18 mouse cellular contexts compared by ENCODE assay signal in genomic region chr10:80913364-80914011, GRCm38 (mm10). TPM values are rescaled to one million over a fixed set of nuclear protein-coding genes. Genes with fewer than 3 reads are reported as not detected.
DNase-seq lines count a peak whose midpoint lies in the region; ATAC-seq and TF ChIP-seq lines count a peak whose summit lies in the region.
"Had no signal": no experiment of that assay in that cellular context is flagged by ENCODE, and none has a peak within 500 bp of the region (broad histone marks: within the 10 kb centered on the region; RNA-seq: fewer than 3 reads in every experiment).

No protein-coding gene starts in this region.

- no peak for DNase-seq in cerebellum, adult 2 months
- DNase-seq in cerebellum, adult 11 months, result no peak
- no peak for DNase-seq in frontal cortex, postnatal 14 days (ENCODE audit: low spot score in 2 of 2)
- DNase-seq: heart, postnatal 14 days; kidney, adult 8-10 months; kidney, postnatal 14 days had no signal

- H3K36me3 ChIP-seq in hindbrain, embryonic 13.5 days, result peaks cover 67% of the 10 kb centered on the region
- peaks cover 7% of the 10 kb centered on the region for H3K36me3 ChIP-seq in hindbrain, embryonic 16.5 days (ENCODE audit: control insufficient read depth, insufficient read depth, low read length)
- peaks cover 28% of the 10 kb centered on the region for H3K36me3 ChIP-seq in C2C12 (ENCODE audit: control insufficient read depth, insufficient read depth)
- H3K36me3 ChIP-seq in intestine, embryonic 16.5 days (ENCODE audit: control insufficient read depth, insufficient read depth, low read length), result peaks cover 16% of the 10 kb centered on the region; the same call in 1 of the 2 replicates

- TF ChIP-seq CTCF in cerebellum, adult 2 months (IDR thresholded peaks at IDR 0.05; ENCODE audit: borderline replicate concordance, insufficient read depth, low read depth, low read length), result no peak
- no peak for TF ChIP-seq CTCF in C2C12 (IDR thresholded peaks at IDR 0.05; ENCODE audit: control insufficient read depth, insufficient read depth, insufficient read length)

- no peak for TF ChIP-seq POLR2A in cerebellum, adult 2 months (IDR thresholded peaks at IDR 0.05; ENCODE audit: borderline replicate concordance, insufficient read depth, low read length)

- H3K4me1 ChIP-seq in cerebellum, adult 2 months (ENCODE audit: control insufficient read depth, insufficient read depth, low read length), result peaks cover 47% of the 10 kb centered on the region
- H3K4me1 ChIP-seq in hindbrain, embryonic 13.5 days (replicated peaks), result peaks cover 33% of the 10 kb centered on the region
- H3K4me1 ChIP-seq in hindbrain, embryonic 16.5 days (ENCODE audit: control insufficient read depth, insufficient read depth, low read depth, low read length), result peaks cover 17% of the 10 kb centered on the region
- peaks cover 31% of the 10 kb centered on the region for H3K4me1 ChIP-seq in intestine, embryonic 16.5 days (ENCODE audit: control insufficient read depth, insufficient read depth, low read length)

- peak overlapping the region; percentile 3 for H3ac ChIP-seq in C2C12 (ENCODE audit: control insufficient read depth, insufficient read length, low read depth)

- H3K79me3 ChIP-seq in C2C12 (ENCODE audit: low read depth), result peaks cover 22% of the 10 kb centered on the region

- H3K9ac ChIP-seq in hindbrain, embryonic 13.5 days, result 0 out of 2 replicates have a peak overlapping the region, but pooled peaks have one; percentile 19
- no peak overlapping the region for H3K9ac ChIP-seq in hindbrain, embryonic 16.5 days (ENCODE audit: low read depth, low read length)
- 0 out of 2 replicates have a peak overlapping the region, but pooled peaks have one; percentile 29 for H3K9ac ChIP-seq in intestine, embryonic 16.5 days (ENCODE audit: low read depth, low read length)
- H3K9ac ChIP-seq: liver, embryonic 15.5 days; stomach, embryonic 15.5 days had no signal

- 30% methylated on average over 7 of the region's 8 CpGs for WGBS in cerebellum, adult 2 months
- WGBS in hindbrain, embryonic 13.5 days, result 85% methylated on average over 8 of the region's 8 CpGs
- WGBS in hindbrain, embryonic 16.5 days, result 96% methylated on average over 7 of the region's 8 CpGs
- 89% methylated on average over 7 of the region's 8 CpGs for WGBS in intestine, embryonic 16.5 days

- no peak overlapping the region for H3K4me2 ChIP-seq in hindbrain, embryonic 13.5 days
- H3K4me2 ChIP-seq in hindbrain, embryonic 16.5 days (ENCODE audit: low read length), result no peak overlapping the region
- no peak overlapping the region for H3K4me2 ChIP-seq in intestine, embryonic 16.5 days (ENCODE audit: low read depth, low read length)
- H3K4me2 ChIP-seq: heart, embryonic 12.5 days; liver, embryonic 15.5 days; midbrain, embryonic 11.5 days; stomach, embryonic 15.5 days had no signal

- peaks cover 71% of the 10 kb centered on the region for H3K79me2 ChIP-seq in C2C12 (ENCODE audit: control insufficient read depth, insufficient read depth)

- H3K27ac ChIP-seq in cerebellum, adult 2 months (ENCODE audit: insufficient read depth, low read length), result peak overlapping the region; percentile 81
- no peak overlapping the region for H3K27ac ChIP-seq in hindbrain, embryonic 13.5 days
- H3K27ac ChIP-seq in hindbrain, embryonic 16.5 days (ENCODE audit: low read depth, low read length), result no peak overlapping the region
- H3K27ac ChIP-seq in intestine, embryonic 16.5 days (ENCODE audit: low read length), result peak overlapping the region; percentile 63
- H3K27ac ChIP-seq: layer of hippocampus, adult 2 months; liver, embryonic 15.5 days; stomach, embryonic 15.5 days had no signal

- H3K27me3 ChIP-seq in cerebellum, adult 2 months (ENCODE audit: control insufficient read depth, insufficient read depth, low read length), result no peaks in the 10 kb centered on the region
- no peaks in the 10 kb centered on the region for H3K27me3 ChIP-seq in hindbrain, embryonic 13.5 days
- H3K27me3 ChIP-seq in hindbrain, embryonic 16.5 days (replicated peaks; ENCODE audit: control insufficient read depth, insufficient read depth, low read length), result no peaks in the 10 kb centered on the region
- no peaks in the 10 kb centered on the region for H3K27me3 ChIP-seq in C2C12 (ENCODE audit: control insufficient read depth, insufficient read depth, insufficient read length)
- H3K27me3 ChIP-seq in intestine, embryonic 16.5 days (replicated peaks; ENCODE audit: control insufficient read depth, insufficient read depth, low read length), result no peaks in the 10 kb centered on the region
- H3K27me3 ChIP-seq: heart, embryonic 12.5 days; stomach, embryonic 15.5 days had no signal

- H3K4me3 ChIP-seq in cerebellum, adult 2 months (replicated peaks; ENCODE audit: insufficient read depth, low read depth, low read length), result no peak overlapping the region
- H3K4me3 ChIP-seq in hindbrain, embryonic 13.5 days, result no peak overlapping the region
- H3K4me3 ChIP-seq in hindbrain, embryonic 16.5 days (ENCODE audit: low read length), result no peak overlapping the region
- H3K4me3 ChIP-seq in C2C12 (ENCODE audit: insufficient read depth, poor library complexity, severe bottlenecking), result no peak overlapping the region
- no peak overlapping the region for H3K4me3 ChIP-seq in intestine, embryonic 16.5 days (ENCODE audit: low read length)
- H3K4me3 ChIP-seq: heart, embryonic 12.5 days; layer of hippocampus, adult 2 months; liver, embryonic 15.5 days; stomach, embryonic 15.5 days had no signal

- no peak for ATAC-seq in hindbrain, embryonic 13.5 days (ENCODE audit: low FRiP score)
- ATAC-seq in hindbrain, embryonic 16.5 days, result no peak
- no peak for ATAC-seq in intestine, embryonic 16.5 days
- ATAC-seq in erythroblast, adult 5-6 weeks (replicated peaks; ENCODE audit: low FRiP score, poor library complexity, severe bottlenecking), result no peak
- ATAC-seq: lung, postnatal 0 days had no signal

- no peaks in the 10 kb centered on the region for H3K9me3 ChIP-seq in hindbrain, embryonic 13.5 days
- H3K9me3 ChIP-seq in hindbrain, embryonic 16.5 days (ENCODE audit: control insufficient read depth, low read length), result no peaks in the 10 kb centered on the region
- H3K9me3 ChIP-seq in intestine, embryonic 16.5 days (ENCODE audit: control insufficient read depth, low read length), result no peaks in the 10 kb centered on the region
- H3K9me3 ChIP-seq: heart, embryonic 12.5 days; liver, embryonic 15.5 days; stomach, embryonic 15.5 days had no signal

TF ChIP-seq in C2C12, 6 proteins besides CTCF, POLR2A, EP300 and RAD21 (continues in another document):
- no peak for TF ChIP-seq MYOD1 (IDR thresholded peaks at IDR 0.05; ENCODE audit: control insufficient read depth, insufficient read length, low read depth)
- no peak for TF ChIP-seq FOSL1 (IDR thresholded peaks at IDR 0.05; ENCODE audit: insufficient read depth, low read length, poor library complexity, severe bottlenecking)
- no peak for TF ChIP-seq MYOG (IDR thresholded peaks at IDR 0.05; ENCODE audit: control insufficient read depth, extremely low read depth, insufficient read length)

RNA-seq across cellular contexts. Expression of gene Lmnb2, which starts 4.6 kb away (rescaled TPM):
- polyA plus RNA-seq in cerebellum, adult 2 months (2012; rRNA removed), result 39.0 and 42.8 TPM in 2 replicates
- 41.5 and 43.9 TPM in 2 replicates for polyA plus RNA-seq in hindbrain, embryonic 13.5 days (2015; fragmentation: Nextera tagmentation; extraction: Ambion mirVana)
- polyA plus RNA-seq in hindbrain, embryonic 16.5 days (2015; fragmentation: Nextera tagmentation; extraction: Ambion mirVana), result 36.6 and 41.9 TPM in 2 replicates
- 66.4 TPM for polyA plus RNA-seq in C2C12 (2012; fragmentation: generic; extraction: Trizol)
- polyA plus RNA-seq in intestine, embryonic 16.5 days (2015; fragmentation: Nextera tagmentation; extraction: Ambion mirVana), result 38.6 and 41.0 TPM in 2 replicates
- total RNA-seq in erythroblast, adult 5-6 weeks (2015; ENCODE audit: low replicate concordance), result 2.7 and 7.3 TPM in 2 replicates
- 9.3 and 9.7 TPM in 2 replicates for total RNA-seq in erythroblast, adult 5-6 weeks (2017; ENCODE audit: low replicate concordance)

RNA-seq across cellular contexts. Expression of gene Timm13, which starts 12.7 kb away (rescaled TPM):
- polyA plus RNA-seq in cerebellum, adult 2 months (2012; rRNA removed), result 208 and 217 TPM in 2 replicates
- polyA plus RNA-seq in hindbrain, embryonic 13.5 days (2015; fragmentation: Nextera tagmentation; extraction: Ambion mirVana), result 333 and 336 TPM in 2 replicates
- 314 and 364 TPM in 2 replicates for polyA plus RNA-seq in hindbrain, embryonic 16.5 days (2015; fragmentation: Nextera tagmentation; extraction: Ambion mirVana)
- 263 TPM for polyA plus RNA-seq in C2C12 (2012; fragmentation: generic; extraction: Trizol)
- polyA plus RNA-seq in intestine, embryonic 16.5 days (2015; fragmentation: Nextera tagmentation; extraction: Ambion mirVana), result 390 and 410 TPM in 2 replicates
- 12.1 and 17.6 TPM in 2 replicates for total RNA-seq in erythroblast, adult 5-6 weeks (2015; ENCODE audit: low replicate concordance)
- 14.1 and 24.7 TPM in 2 replicates for total RNA-seq in erythroblast, adult 5-6 weeks (2017; ENCODE audit: low replicate concordance)

RNA-seq across cellular contexts. Expression of gene Gadd45b, which starts 16.4 kb away (rescaled TPM):
- 30.6 and 33.3 TPM in 2 replicates for polyA plus RNA-seq in cerebellum, adult 2 months (2012; rRNA removed)
- 8.0 and 8.1 TPM in 2 replicates for polyA plus RNA-seq in hindbrain, embryonic 13.5 days (2015; fragmentation: Nextera tagmentation; extraction: Ambion mirVana)
- 8.0 and 9.0 TPM in 2 replicates for polyA plus RNA-seq in hindbrain, embryonic 16.5 days (2015; fragmentation: Nextera tagmentation; extraction: Ambion mirVana)
- 37.2 TPM for polyA plus RNA-seq in C2C12 (2012; fragmentation: generic; extraction: Trizol)
- 26.5 and 29.1 TPM in 2 replicates for polyA plus RNA-seq in intestine, embryonic 16.5 days (2015; fragmentation: Nextera tagmentation; extraction: Ambion mirVana)
- total RNA-seq in erythroblast, adult 5-6 weeks (2015; ENCODE audit: low replicate concordance), result 2.3 and 10.6 TPM in 2 replicates
- 3.2 and 4.9 TPM in 2 replicates for total RNA-seq in erythroblast, adult 5-6 weeks (2017; ENCODE audit: low replicate concordance)

RNA-seq across cellular contexts. Expression of gene Tmprss9, which starts 41.8 kb away (rescaled TPM):
- 0.41 and 0.74 TPM in 2 replicates for polyA plus RNA-seq in cerebellum, adult 2 months (2012; rRNA removed)
- 0.13 and 0.17 TPM in 2 replicates for polyA plus RNA-seq in hindbrain, embryonic 13.5 days (2015; fragmentation: Nextera tagmentation; extraction: Ambion mirVana)
- 0.13 and 0.27 TPM in 2 replicates for polyA plus RNA-seq in hindbrain, embryonic 16.5 days (2015; fragmentation: Nextera tagmentation; extraction: Ambion mirVana)
- polyA plus RNA-seq in C2C12 (2012; fragmentation: generic; extraction: Trizol), result 0.02 TPM
- 0.06 TPM in 1 of 2 replicates, not detected in the other for polyA plus RNA-seq in intestine, embryonic 16.5 days (2015; fragmentation: Nextera tagmentation; extraction: Ambion mirVana)
- not detected in 2 replicates for total RNA-seq in erythroblast, adult 5-6 weeks (2015; ENCODE audit: low replicate concordance)
- 0.17 TPM in 1 of 2 replicates, not detected in the other for total RNA-seq in erythroblast, adult 5-6 weeks (2017; ENCODE audit: low replicate concordance)
- total RNA-seq: adrenal gland, postnatal 4 days; heart, postnatal 14 days had no signal
- polyA plus RNA-seq: heart, embryonic 12.5 days; liver, embryonic 15.5 days; lung, postnatal 0 days; midbrain, embryonic 11.5 days; stomach, embryonic 15.5 days had no signal

RNA-seq across cellular contexts. Expression of gene Sppl2b, which starts 58.4 kb away (rescaled TPM):
- 123 and 132 TPM in 2 replicates for polyA plus RNA-seq in cerebellum, adult 2 months (2012; rRNA removed)
- 63.6 and 68.8 TPM in 2 replicates for polyA plus RNA-seq in hindbrain, embryonic 13.5 days (2015; fragmentation: Nextera tagmentation; extraction: Ambion mirVana)
- polyA plus RNA-seq in hindbrain, embryonic 16.5 days (2015; fragmentation: Nextera tagmentation; extraction: Ambion mirVana), result 92.4 and 97.5 TPM in 2 replicates
- 31.2 TPM for polyA plus RNA-seq in C2C12 (2012; fragmentation: generic; extraction: Trizol)
- 36.2 and 36.6 TPM in 2 replicates for polyA plus RNA-seq in intestine, embryonic 16.5 days (2015; fragmentation: Nextera tagmentation; extraction: Ambion mirVana)
- total RNA-seq in erythroblast, adult 5-6 weeks (2015; ENCODE audit: low replicate concordance), result 225 and 274 TPM in 2 replicates
- 343 and 430 TPM in 2 replicates for total RNA-seq in erythroblast, adult 5-6 weeks (2017; ENCODE audit: low replicate concordance)

Comparison
In these comparisons a context has a peak if more than half of its experiments do, and no peak if none do; other contexts are left out.
1. H3K27ac ChIP-seq: peak in cerebellum, adult 2 months (single experiment) and intestine, embryonic 16.5 days (single experiment); none in hindbrain, embryonic 13.5 days (single experiment) and hindbrain, embryonic 16.5 days (single experiment).